Mouse (Mus musculus): ENCODE data around the gene Gm5624. TPM values are rescaled to one million over a fixed set of nuclear protein-coding genes. Genes with fewer than 3 reads are reported as not detected.
"Not testable (repeated sequence)": the region's sequence is repeated elsewhere in the genome, so short reads cannot be mapped to it uniquely, and the experiment has no call there.

The Gm5624 gene
- polyA plus RNA-seq (2015; fragmentation: Nextera tagmentation; extraction: Ambion mirVana), result not detected in 2 replicates

- not testable (repeated sequence) for H3K27me3 ChIP-seq (ENCODE audit: insufficient read depth, low read length); DNase-seq (ENCODE audit: low spot score); H3K36me3 ChIP-seq (ENCODE audit: insufficient read depth, low read length); H3K9ac ChIP-seq (ENCODE audit: low read depth, low read length); H3K9me3 ChIP-seq (replicated peaks; ENCODE audit: low read length); H3K4me1 ChIP-seq (replicated peaks; ENCODE audit: insufficient read depth, low read length); H3K4me2 ChIP-seq (ENCODE audit: low read length); H3K27ac ChIP-seq; H3K4me3 ChIP-seq (replicated peaks; ENCODE audit: low read depth, low read length); ATAC-seq (replicated peaks; ENCODE audit: low FRiP score, low read depth)
- 85% methylated on average over 4 of the region's 4 CpGs for WGBS
These were observed at the start of gene Gm5624 for GRCm38 (mm10) chr14:44627737-44628136. TSS of gene Gm5624 (minus strand) at chr14:44627938.

DNA sequence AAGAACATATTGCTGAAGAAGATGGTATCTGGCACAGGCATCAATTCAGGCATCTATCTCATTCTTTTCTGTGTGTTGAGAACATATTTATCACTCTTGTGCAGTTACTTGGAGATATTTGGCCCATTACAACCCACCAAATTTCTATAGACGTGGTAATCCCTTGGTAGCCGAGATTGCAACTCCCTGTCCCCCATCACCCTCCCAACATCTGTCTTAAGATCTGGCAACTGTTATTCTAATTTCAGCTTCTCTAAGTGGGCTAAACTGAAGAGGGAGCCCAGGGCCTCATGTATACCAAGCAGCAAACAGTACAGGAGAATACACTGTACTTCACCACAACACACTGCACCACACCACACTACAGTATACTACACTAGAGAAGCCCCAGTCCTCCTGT lies 36.0 kb downstream of the Gm5624 start:
- not testable (repeated sequence) for H3K9me3 ChIP-seq (replicated peaks; ENCODE audit: low read length); ATAC-seq (replicated peaks; ENCODE audit: low FRiP score, low read depth); H3K4me2 ChIP-seq (ENCODE audit: low read length); H3K4me3 ChIP-seq (replicated peaks; ENCODE audit: low read depth, low read length); H3K27me3 ChIP-seq (ENCODE audit: insufficient read depth, low read length); H3K9ac ChIP-seq (ENCODE audit: low read depth, low read length); H3K4me1 ChIP-seq (replicated peaks; ENCODE audit: insufficient read depth, low read length); H3K36me3 ChIP-seq (ENCODE audit: insufficient read depth, low read length); DNase-seq (ENCODE audit: low spot score); H3K27ac ChIP-seq
- 73% methylated on average over 2 of the region's 2 CpGs for WGBS

DNA sequence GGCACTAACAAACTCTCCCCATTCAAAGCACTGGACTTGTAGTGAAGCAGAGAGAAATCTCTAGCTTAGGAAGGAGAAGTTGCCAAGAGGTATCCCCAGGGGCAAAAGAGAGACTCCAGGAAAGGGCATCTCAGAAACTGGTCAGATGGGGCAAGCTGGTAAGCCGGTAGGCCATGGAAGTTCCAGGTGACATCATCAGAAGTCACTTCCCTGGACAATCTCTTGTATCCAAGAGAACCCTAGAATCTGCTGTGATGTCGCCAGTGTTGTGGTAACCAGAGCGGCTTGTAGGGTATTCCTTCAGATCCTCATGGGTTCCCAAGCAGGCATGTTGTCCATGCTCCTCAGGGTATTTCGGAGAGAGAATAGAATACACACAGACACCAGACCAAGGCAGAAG lies 44.9 kb downstream of the Gm5624 start, which contains the start of gene Gm8247:
Gm8247 (plus strand) TSS at position 301 of the 400 bp plus-strand sequence.
- not testable (repeated sequence) for H3K9me3 ChIP-seq (replicated peaks; ENCODE audit: low read length); H3K4me3 ChIP-seq (replicated peaks; ENCODE audit: low read depth, low read length); H3K9ac ChIP-seq (ENCODE audit: low read depth, low read length); H3K4me2 ChIP-seq (ENCODE audit: low read length); H3K27me3 ChIP-seq (ENCODE audit: insufficient read depth, low read length); H3K4me1 ChIP-seq (replicated peaks; ENCODE audit: insufficient read depth, low read length); H3K36me3 ChIP-seq (ENCODE audit: insufficient read depth, low read length); H3K27ac ChIP-seq; ATAC-seq (replicated peaks; ENCODE audit: low FRiP score, low read depth); DNase-seq (ENCODE audit: low spot score)
- 93% methylated on average over 4 of the region's 4 CpGs for WGBS

GRCm38 (mm10) chr14:44547961-44548360 lies 79.8 kb downstream of the Gm5624 start:
- H3K36me3 ChIP-seq (ENCODE audit: insufficient read depth, low read length); H3K9me3 ChIP-seq (replicated peaks; ENCODE audit: low read length); H3K9ac ChIP-seq (ENCODE audit: low read depth, low read length); H3K4me1 ChIP-seq (replicated peaks; ENCODE audit: insufficient read depth, low read length); H3K4me2 ChIP-seq (ENCODE audit: low read length); H3K4me3 ChIP-seq (replicated peaks; ENCODE audit: low read depth, low read length); H3K27ac ChIP-seq; ATAC-seq (replicated peaks; ENCODE audit: low FRiP score, low read depth); H3K27me3 ChIP-seq (ENCODE audit: insufficient read depth, low read length); DNase-seq (ENCODE audit: low spot score): not testable (repeated sequence)
- 70% methylated on average over 3 of the region's 5 CpGs for WGBS

- H3K9me3 ChIP-seq (replicated peaks; ENCODE audit: low read length); ATAC-seq (replicated peaks; ENCODE audit: low FRiP score, low read depth); H3K9ac ChIP-seq (ENCODE audit: low read depth, low read length); H3K36me3 ChIP-seq (ENCODE audit: insufficient read depth, low read length); H3K4me2 ChIP-seq (ENCODE audit: low read length); H3K27ac ChIP-seq; H3K4me1 ChIP-seq (replicated peaks; ENCODE audit: insufficient read depth, low read length); H3K27me3 ChIP-seq (ENCODE audit: insufficient read depth, low read length); H3K4me3 ChIP-seq (replicated peaks; ENCODE audit: low read depth, low read length); DNase-seq (ENCODE audit: low spot score): not testable (repeated sequence)
- 81% methylated on average over 5 of the region's 5 CpGs for WGBS
These were observed 109.8 kb downstream of the Gm5624 start, which contains the start of gene Gm17093 for GRCm38 (mm10) chr14:44517976-44518375. TSS of gene Gm17093 (plus strand) at chr14:44518276.

Other genes with a start within 250 kb of the Gm5624 start
- gene Gm3371, start 217.2 kb downstream of the Gm5624 start, polyA plus RNA-seq (2015; fragmentation: Nextera tagmentation; extraction: Ambion mirVana), result not detected in 2 replicates
- not detected in 2 replicates for gene Gm8232, start 194.3 kb downstream of the Gm5624 start, polyA plus RNA-seq (2015; fragmentation: Nextera tagmentation; extraction: Ambion mirVana)
- not detected in 2 replicates for gene BC061237, start 135.5 kb downstream of the Gm5624 start, polyA plus RNA-seq (2015; fragmentation: Nextera tagmentation; extraction: Ambion mirVana)
- gene Gm17093, start 109.7 kb downstream of the Gm5624 start, polyA plus RNA-seq (2015; fragmentation: Nextera tagmentation; extraction: Ambion mirVana), result not detected in 2 replicates
- gene Gm8247, start 44.8 kb downstream of the Gm5624 start, polyA plus RNA-seq (2015; fragmentation: Nextera tagmentation; extraction: Ambion mirVana), result not detected in 2 replicates
- gene Gm8257, start 78.5 kb upstream of the Gm5624 start, polyA plus RNA-seq (2015; fragmentation: Nextera tagmentation; extraction: Ambion mirVana), result not detected in 2 replicates
- not detected in 2 replicates for gene Gm8267, start 122.4 kb upstream of the Gm5624 start, polyA plus RNA-seq (2015; fragmentation: Nextera tagmentation; extraction: Ambion mirVana)
- not detected in 2 replicates for gene Ptgdr, start 231.4 kb upstream of the Gm5624 start, polyA plus RNA-seq (2015; fragmentation: Nextera tagmentation; extraction: Ambion mirVana)

Data from kidney, postnatal 0 days (tissue).